Mouse (Mus musculus) neutrophil, adult 83 days (primary cell): ENCODE data around the gene Ints1. TPM values are rescaled to one million over a fixed set of nuclear protein-coding genes. Genes with fewer than 3 reads are reported as not detected.

Experiments
- total RNA-seq, 2 experiments: library from RNA; stranded (reverse); gene quantifications; one replicate each; pipeline ENCODE4 v1.2.4; 2023

Ints1 gene
- 10 to 100 TPM; 44.4 to 46.7 TPM for total RNA-seq

GRCm38 (mm10) chr5:139775216-139775926 lies at the start of gene Ints1:
Gene Ints1, minus strand, starts transcription at chr5:139775674.

GRCm38 (mm10) chr5:139819538-139820181 lies 44.2 kb upstream of the Ints1 start, which contains the start of gene Tmem184a:
Gene Tmem184a, minus strand, starts transcription at chr5:139819917.

GRCm38 (mm10) chr5:139791227-139792158 lies 16.0 kb upstream of the Ints1 start, which contains the start of gene Mafk:
Gene Mafk, plus strand, starts transcription at chr5:139791513.

GRCm38 (mm10) chr5:139735677-139736503 lies 39.6 kb downstream of the Ints1 start, which contains the start of gene Micall2:
Gene Micall2, minus strand, starts transcription at chr5:139736336.

Other genes with a start within 250 kb of the Ints1 start
- not detected for gene Uncx, start 232.2 kb downstream of the Ints1 start, total RNA-seq
- gene Micall2, start 39.3 kb downstream of the Ints1 start, total RNA-seq: 10 to 100 TPM in 1 of 2 experiments, 1 to 10 TPM in 1; 9.4 to 13.1 TPM
- gene Mafk, start 15.8 kb upstream of the Ints1 start, total RNA-seq: 100 to 1,000 TPM in 1 of 2 experiments, 10 to 100 TPM in 1; 87.5 to 107 TPM
- gene Tmem184a, start 44.2 kb upstream of the Ints1 start, total RNA-seq: under 1 TPM; 0.09 to 0.15 TPM
- not detected for gene Gm26938, start 50.7 kb upstream of the Ints1 start, total RNA-seq
- 10 to 100 TPM; 10.6 to 13.6 TPM for gene Psmg3, start 51.2 kb upstream of the Ints1 start, total RNA-seq
- gene Elfn1, start 132.3 kb upstream of the Ints1 start, total RNA-seq: not detected